Mouse (Mus musculus) kidney, postnatal 0 days (tissue): ENCODE results near the gene Pkig. TPM values are rescaled to one million over a fixed set of nuclear protein-coding genes. Genes with fewer than 3 reads are reported as not detected.

Experiments
- ATAC-seq: fragments of 200-750 bp; cut with Nextera tagmentation; replicated peaks from 2 replicates; pipeline ENCODE4 v1.8.0; 2017; ENCODE audit warnings: low read depth, moderate number of reproducible peaks, moderate TSS enrichment, moderate library complexity; ENCODE audit not compliant: low FRiP score
- DNase-seq: peaks from one replicate; pipeline ENCODE4 v3.0.0-alpha.2; 2016; ENCODE audit warnings: low spot score
- H3K27ac ChIP-seq: fragments of 300-500 bp; sonication (generic); 2 replicates; pipeline ENCODE4 v1.5.1; 2014; ENCODE audit warnings: mild to moderate bottlenecking
- H3K27me3 ChIP-seq: fragments of 300-500 bp; sonication (generic); 2 replicates; pipeline ENCODE4 v1.6.1; 2014; ENCODE audit warnings: low read length, mixed read lengths; ENCODE audit not compliant: insufficient read depth
- H3K36me3 ChIP-seq: fragments of 300-500 bp; sonication (generic); 2 replicates; pipeline ENCODE4 v1.6.1; 2014; ENCODE audit warnings: low read length, mixed read lengths; ENCODE audit not compliant: insufficient read depth
- H3K4me1 ChIP-seq: fragments of 300-500 bp; sonication (generic); replicated peaks from 2 replicates; pipeline ENCODE4 v1.6.1; 2014; ENCODE audit warnings: antibody characterized with exemption, low read length, mixed read lengths; ENCODE audit not compliant: insufficient read depth
- H3K4me2 ChIP-seq: fragments of 300-500 bp; sonication (generic); 2 replicates; pipeline ENCODE4 v1.6.1; 2014; ENCODE audit warnings: mild to moderate bottlenecking, low read length, moderate library complexity, mixed read lengths
- H3K4me3 ChIP-seq: fragments of 300-500 bp; sonication (generic); replicated peaks from 2 replicates; pipeline ENCODE4 v1.5.1; 2014; ENCODE audit warnings: low read depth, low read length
- H3K9ac ChIP-seq: fragments of 300-500 bp; sonication (generic); 2 replicates; pipeline ENCODE4 v1.6.1; 2014; ENCODE audit warnings: low read depth, low read length
- H3K9me3 ChIP-seq: fragments of 300-500 bp; sonication (generic); replicated peaks from 2 replicates; pipeline ENCODE4 v1.6.1; 2016; ENCODE audit warnings: low read length, inconsistent platforms, mixed read lengths
- CTCF ChIP-seq: IDR thresholded peaks from 2 replicates; pipeline ENCODE4 v1.5.1; 2016; ENCODE audit warnings: antibody characterized with exemption, low read depth, mild to moderate bottlenecking, moderate library complexity
- WGBS: fragments of 180-500 bp; shearing (Covaris S2); extraction: QIAGEN DNeasy Blood & Tissue Kit; methylation state at CpG from one replicate; pipeline ENCODE4 v1.1.7; 2014; 5-methylcytosine and 5-hydroxymethylcytosine counted together
- polyA plus RNA-seq: library from polyadenylated mRNA; unstranded; fragments of >200 nt; fragmentation: Nextera tagmentation; extraction: Ambion mirVana; gene quantifications from 2 replicates; pipeline ENCODE4 v1.2.1, GENCODE M21; 2015

The Pkig gene
- polyA plus RNA-seq, 1 experiment from 2014 or later, result 179 TPM

- 73% methylated on average over 5 of the region's 5 CpGs for WGBS
- ATAC-seq, result no peak
- TF ChIP-seq CTCF, result no peak
Measured at GRCm38 (mm10) chr2:163742656-163743055, 84.5 kb downstream of the Pkig start.

GRCm38 (mm10) chr2:163743357-163743756 lies 85.2 kb downstream of the Pkig start:
- Histone ChIP-seq H3K9me3 (no peaks in the 10 kb centered on the region), H3K4me1 (no peaks in the 10 kb centered on the region), H3K27me3 (no peaks in the 10 kb centered on the region), H3K9ac (no peak overlapping the region), H3K4me2 (no peak overlapping the region), H3K27ac (no peak overlapping the region), H3K4me3 (no peak overlapping the region), H3K36me3 (no peaks in the 10 kb centered on the region)
- no peak for DNase-seq
- no peak for ATAC-seq
- no peak for TF ChIP-seq CTCF
- 57% methylated on average over 6 of the region's 6 CpGs for WGBS

More at GRCm38 (mm10) chr2:163742656-163743055, 84.5 kb downstream of the Pkig start:
- H3K27me3 ChIP-seq, result no peaks in the 10 kb centered on the region
- no peak for DNase-seq
- no peaks in the 10 kb centered on the region for H3K36me3 ChIP-seq
- no peak overlapping the region for H3K4me3 ChIP-seq
- H3K9ac ChIP-seq, result no peak overlapping the region
- H3K4me1 ChIP-seq, result no peaks in the 10 kb centered on the region
- H3K27ac ChIP-seq, result no peak overlapping the region
- no peaks in the 10 kb centered on the region for H3K9me3 ChIP-seq
- H3K4me2 ChIP-seq, result no peak overlapping the region

DNA sequence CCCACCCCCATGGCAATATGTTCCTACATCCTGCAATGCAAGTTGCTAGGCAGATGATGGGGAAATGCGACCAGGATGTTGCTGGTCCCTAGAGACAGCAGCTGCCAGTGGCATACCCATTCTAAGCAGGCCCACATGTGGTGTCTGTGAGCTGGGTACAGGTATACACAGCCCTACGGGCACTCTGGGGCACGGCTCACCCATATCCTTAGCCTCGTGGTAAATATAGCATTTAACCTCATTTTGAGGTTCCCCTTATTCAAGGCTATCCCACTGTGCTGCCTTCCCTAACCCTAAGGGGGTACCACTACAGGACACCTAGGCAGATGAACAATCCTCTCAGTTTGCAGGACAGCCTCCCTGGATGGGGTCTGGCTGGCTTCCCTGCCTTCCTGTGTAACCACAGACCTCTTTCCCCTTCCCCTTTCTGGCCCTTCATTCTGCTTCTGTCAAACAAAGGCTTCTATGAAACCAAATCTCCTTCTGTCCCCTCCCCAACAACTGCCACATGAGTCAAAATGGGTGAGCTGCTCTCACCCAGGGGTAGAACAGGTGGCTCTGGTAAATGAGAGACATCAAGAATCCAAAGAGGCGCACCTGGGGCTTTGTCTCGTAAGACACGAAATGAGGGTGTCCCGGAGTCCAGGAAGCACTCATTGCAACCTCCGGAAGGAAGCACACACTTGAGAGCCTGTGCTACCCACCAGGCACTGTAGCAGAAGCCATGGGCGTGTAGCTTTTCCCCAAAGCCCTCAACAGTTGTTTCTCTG lies 86.8 kb downstream of the Pkig start:
- Histone ChIP-seq H3K36me3 (no peaks in the 10 kb centered on the region), H3K9me3 (no peaks in the 10 kb centered on the region), H3K4me2 (no peak overlapping the region), H3K4me3 (no peak overlapping the region), H3K9ac (no peak overlapping the region), H3K27me3 (no peaks in the 10 kb centered on the region), H3K27ac (no peak overlapping the region), H3K4me1 (peaks cover 7% of the 10 kb centered on the region; the same call in 1 of the 2 replicates)
- 75% methylated on average over 10 of the region's 10 CpGs for WGBS
- DNase-seq (no peak), ATAC-seq (no peak)
- no peak for TF ChIP-seq CTCF

DNA sequence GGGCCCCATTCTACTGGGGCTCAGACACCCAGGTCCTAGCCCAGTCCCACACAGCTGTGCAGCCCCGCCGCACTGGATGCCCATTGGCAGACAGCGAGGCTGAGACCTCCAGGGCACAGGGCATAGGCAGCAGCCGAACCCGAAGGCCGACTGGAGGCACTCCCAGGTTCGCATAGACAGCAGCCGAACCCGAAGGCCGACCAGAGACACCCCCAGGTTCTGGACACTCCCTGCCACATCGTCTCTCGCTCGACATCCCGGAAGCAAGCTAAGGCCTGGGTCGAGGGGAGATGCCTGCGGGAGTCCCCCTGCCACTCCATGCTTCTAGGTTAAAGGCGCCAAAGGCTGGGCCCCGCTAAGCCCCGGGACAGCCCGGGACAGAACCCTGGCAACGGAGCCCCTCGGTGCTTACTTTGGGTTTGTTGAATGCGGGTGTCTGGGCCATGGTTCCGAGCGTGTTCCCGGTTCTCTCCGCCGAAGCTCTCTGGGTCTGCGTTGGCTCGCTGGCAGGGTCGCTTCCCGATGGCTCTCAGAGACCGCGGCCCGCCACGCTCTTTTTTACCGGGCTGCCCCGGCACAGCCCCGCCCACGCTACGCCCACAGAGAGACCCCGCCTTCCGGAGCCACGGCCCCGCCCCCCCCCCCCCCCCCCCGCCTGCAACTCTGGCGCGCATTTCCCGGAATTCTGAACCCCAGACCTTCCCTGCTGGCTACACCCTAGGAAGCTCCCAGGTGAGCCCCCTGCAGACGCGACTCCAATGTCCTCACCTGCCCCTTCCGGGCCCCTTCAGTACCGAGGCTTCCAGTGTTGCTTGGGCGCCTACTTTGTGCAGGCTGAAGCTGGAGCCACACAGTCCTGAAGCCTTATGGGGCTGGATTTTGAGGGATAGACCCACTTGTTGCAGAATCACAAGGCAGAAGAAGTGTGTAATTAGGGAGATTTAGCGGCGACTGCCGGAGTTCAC lies 91.7 kb downstream of the Pkig start, which contains the start of gene Ada:
TSS of gene Ada (minus strand) at position 593 of the 965 bp plus-strand sequence.
- ATAC-seq (peak; percentile 59), DNase-seq (peak; percentile 62)
- H3K36me3 ChIP-seq, result no peaks in the 10 kb centered on the region
- peak within 1 kb of the TSS; percentile 61 for H3K9ac ChIP-seq
- H3K9me3 ChIP-seq, result no peaks in the 10 kb centered on the region
- 1% methylated on average over 47 of the region's 57 CpGs for WGBS
- TF ChIP-seq CTCF, result no peak
- H3K4me2 ChIP-seq, result peak within 1 kb of the TSS; percentile 100
- H3K4me1 ChIP-seq, result peaks cover 7% of the 10 kb centered on the region; the same call in 1 of the 2 replicates
- no peaks in the 10 kb centered on the region for H3K27me3 ChIP-seq
- peak within 1 kb of the TSS; percentile 54 for H3K4me3 ChIP-seq
- H3K27ac ChIP-seq, result no peak within 1 kb of the TSS

- no peak overlapping the region for H3K4me3 ChIP-seq
- H3K4me2 ChIP-seq, result no peak overlapping the region
- no peaks in the 10 kb centered on the region for H3K36me3 ChIP-seq
- no peak overlapping the region for H3K9ac ChIP-seq
- WGBS, result 71% methylated on average over 5 of the region's 5 CpGs
- TF ChIP-seq CTCF, result no peak
- H3K9me3 ChIP-seq, result no peaks in the 10 kb centered on the region
- peaks cover 8% of the 10 kb centered on the region; the same call in 1 of the 2 replicates for H3K4me1 ChIP-seq
- no peaks in the 10 kb centered on the region for H3K27me3 ChIP-seq
- H3K27ac ChIP-seq, result no peak overlapping the region
- no peak for DNase-seq
- ATAC-seq, result no peak
Measured at GRCm38 (mm10) chr2:163754228-163754627, 96.0 kb downstream of the Pkig start.

- DNase-seq (peak; percentile 70), ATAC-seq (no peak)
- Histone ChIP-seq H3K27me3 (no peaks in the 10 kb centered on the region), H3K9me3 (no peaks in the 10 kb centered on the region), H3K27ac (no peak overlapping the region), H3K36me3 (no peaks in the 10 kb centered on the region), H3K4me1 (peaks cover 4% of the 10 kb centered on the region; the same call in 1 of the 2 replicates), H3K4me3 (no peak overlapping the region), H3K4me2 (no peak overlapping the region), H3K9ac (no peak overlapping the region)
- TF ChIP-seq CTCF, result no peak
- 41% methylated on average over 2 of the region's 2 CpGs for WGBS
Measured at GRCm38 (mm10) chr2:163756723-163757122, 98.5 kb downstream of the Pkig start.
